In the genomic region with DNA sequence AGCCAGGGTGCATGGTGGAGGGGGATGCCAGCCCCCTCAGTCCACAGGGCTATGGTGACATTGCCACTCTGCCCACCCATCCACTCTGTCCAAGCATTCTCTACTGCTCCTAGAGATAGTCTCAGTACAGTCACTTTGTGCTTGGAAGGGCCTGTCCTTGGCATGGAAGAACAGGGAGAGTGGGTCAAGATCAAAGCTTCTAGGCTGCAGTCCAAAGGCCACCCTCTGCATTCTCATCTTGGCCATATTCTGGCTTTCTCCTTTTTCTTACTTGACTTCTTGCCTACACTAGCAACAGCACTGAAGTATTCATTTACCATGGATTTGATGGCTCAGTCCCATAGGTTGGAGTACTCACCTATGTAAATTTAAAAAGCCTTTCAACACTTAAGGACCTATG, we compare ENCODE assay signal across 25 mouse cellular contexts. TPM values are rescaled to one million over a fixed set of nuclear protein-coding genes. Genes with fewer than 3 reads are reported as not detected.
DNase-seq lines count a peak whose midpoint lies in the region; ATAC-seq and TF ChIP-seq lines count a peak whose summit lies in the region.
"Had no signal": no experiment of that assay in that cellular context is flagged by ENCODE, and none has a peak within 500 bp of the region (broad histone marks: within the 10 kb centered on the region; RNA-seq: fewer than 3 reads in every experiment).

No protein-coding gene starts in this region.

- TF ChIP-seq RAD21 in CH12.LX (IDR thresholded peaks at IDR 0.05; ENCODE audit: low read depth, low read length): no peak

- peaks cover 14% of the 10 kb centered on the region for H3K4me1 ChIP-seq in kidney, adult 2 months (ENCODE audit: control insufficient read depth, insufficient read depth, low read length)
- H3K4me1 ChIP-seq in CH12.LX (ENCODE audit: control insufficient read depth in 1 of 2, insufficient read depth in 2 of 2): peaks cover 0 to 14% of the 10 kb centered on the region in 2 experiments; a peak in 2 of 4 replicates
- no peaks in the 10 kb centered on the region; the same call in 1 of the 2 replicates for H3K4me1 ChIP-seq in intestine, postnatal 0 days (replicated peaks; ENCODE audit: control insufficient read depth, insufficient read depth, low read length)
- H3K4me1 ChIP-seq: embryonic facial prominence, embryonic 13.5 days; forebrain, embryonic 10.5 days; forebrain, embryonic 15.5 days; limb, embryonic 10.5 days; limb, embryonic 15.5 days; midbrain, embryonic 13.5 days; neural tube, embryonic 13.5 days had no signal

- no peak for TF ChIP-seq EP300 in CH12.LX (IDR thresholded peaks at IDR 0.05; ENCODE audit: low read length)

- H3K9me3 ChIP-seq in CH12.LX (replicated peaks; ENCODE audit: low read length): no peaks in the 10 kb centered on the region
- no peaks in the 10 kb centered on the region for H3K9me3 ChIP-seq in intestine, postnatal 0 days (ENCODE audit: control insufficient read depth)
- H3K9me3 ChIP-seq: embryonic facial prominence, embryonic 13.5 days; forebrain, embryonic 10.5 days; forebrain, embryonic 15.5 days; heart, embryonic 12.5 days; limb, embryonic 10.5 days; limb, embryonic 15.5 days; midbrain, embryonic 13.5 days; neural tube, embryonic 13.5 days had no signal

- TF ChIP-seq CTCF in kidney, adult 2 months (conservative IDR thresholded peaks at IDR 0.05; ENCODE audit: insufficient read depth, insufficient read length, low read depth, low read length): no peak
- TF ChIP-seq CTCF in CH12.LX (conservative IDR thresholded peaks at IDR 0.05 in 1 of 2, IDR thresholded peaks at IDR 0.05 in 1 of 2; ENCODE audit: low read depth in 2 of 2, low read length in 2 of 2): no peak
- no peak for TF ChIP-seq CTCF in intestine, postnatal 0 days (IDR thresholded peaks at IDR 0.05; ENCODE audit: low read depth)

- in situ Hi-C loops in CH12.LX (cut with MboI; ENCODE audit: low pct_ligation_motif_present, low pct_unique_long_range_greater_than_20kb, low sequenced_read_pairs): no loop called here

- ATAC-seq in intestine, postnatal 0 days: peak; percentile 34; the same call in 1 of the 2 replicates
- no peak for ATAC-seq in granulocyte monocyte progenitor cell, adult 5-6 weeks (replicated peaks; ENCODE audit: poor library complexity, severe bottlenecking)
- ATAC-seq: CD4-positive, CD25-positive, alpha-beta regulatory T cell, adult 4 months; midbrain, embryonic 13.5 days had no signal

- TF ChIP-seq POLR2A in kidney, adult 2 months (IDR thresholded peaks at IDR 0.05; ENCODE audit: low read depth, low read length): no peak
- no peak for TF ChIP-seq POLR2A in CH12.LX (IDR thresholded peaks at IDR 0.05; ENCODE audit: low read depth, low read length)

- H3K4me3 ChIP-seq in kidney, adult 2 months (ENCODE audit: insufficient read depth, low read depth, low read length): no peak overlapping the region
- no peak overlapping the region for H3K4me3 ChIP-seq in CH12.LX (replicated peaks in 1 of 3; ENCODE audit: low read depth in 2 of 3, low read length in 2 of 3, poor library complexity in 1 of 3)
- no peak overlapping the region for H3K4me3 ChIP-seq in intestine, postnatal 0 days (ENCODE audit: low read depth, low read length)
- H3K4me3 ChIP-seq: embryonic facial prominence, embryonic 13.5 days; forebrain, embryonic 10.5 days; forebrain, embryonic 15.5 days; gastrocnemius, adult 2 months; heart, adult 2 months; heart, embryonic 12.5 days; limb, embryonic 10.5 days; limb, embryonic 15.5 days; midbrain, embryonic 13.5 days; neural tube, embryonic 13.5 days had no signal

- H3K27ac ChIP-seq in kidney, adult 2 months (ENCODE audit: insufficient read depth, low read depth, low read length): peak overlapping the region; percentile 72
- no peak overlapping the region for H3K27ac ChIP-seq in CH12.LX (ENCODE audit: insufficient read depth, low read depth)
- peak overlapping the region; percentile 28; the same call in 1 of the 2 replicates for H3K27ac ChIP-seq in intestine, postnatal 0 days (ENCODE audit: low read depth, low read length)
- H3K27ac ChIP-seq: embryonic facial prominence, embryonic 13.5 days; forebrain, embryonic 10.5 days; forebrain, embryonic 15.5 days; gastrocnemius, adult 2 months; heart, adult 2 months; hindbrain, embryonic 14.5 days; limb, embryonic 10.5 days; limb, embryonic 15.5 days; liver, embryonic 14.5 days; macrophage; midbrain, embryonic 13.5 days; neural tube, embryonic 13.5 days had no signal

- H3K79me2 ChIP-seq in CH12.LX (replicated peaks; ENCODE audit: control insufficient read depth, extremely low read depth, insufficient read depth, poor library complexity, severe bottlenecking): no peaks in the 10 kb centered on the region

- dilution Hi-C loops in CH12.LX (cut with MboI; ENCODE audit: extremely low pct_ligation_motif_present, extremely low pct_unique_long_range_greater_than_20kb, low sequenced_read_pairs): no loop called here

- DNase-seq in kidney, adult 2 months: peak; percentile 65
- no peak for DNase-seq in kidney, postnatal 10 days
- DNase-seq in CH12.LX (ENCODE audit: extremely low read depth): no peak
- peak; percentile 27 for DNase-seq in adrenal gland, postnatal 10 days
- no peak for DNase-seq in right cerebral cortex, adult 18-20 months
- DNase-seq: gastrocnemius, adult 2 months; gastrocnemius, postnatal 36 days; heart, adult 2 months; lung, adult 2 months had no signal

- no peaks in the 10 kb centered on the region for H3K27me3 ChIP-seq in kidney, adult 2 months (replicated peaks; ENCODE audit: control insufficient read depth, insufficient read depth, low read length)
- H3K27me3 ChIP-seq in CH12.LX (replicated peaks): no peaks in the 10 kb centered on the region
- no peaks in the 10 kb centered on the region for H3K27me3 ChIP-seq in intestine, postnatal 0 days (replicated peaks; ENCODE audit: control insufficient read depth, insufficient read depth, low read length)
- H3K27me3 ChIP-seq: embryonic facial prominence, embryonic 13.5 days; forebrain, embryonic 15.5 days; limb, embryonic 15.5 days; midbrain, embryonic 13.5 days; neural tube, embryonic 13.5 days had no signal

- H3K4me2 ChIP-seq in CH12.LX (ENCODE audit: insufficient read depth, low read depth, poor library complexity, severe bottlenecking): peak overlapping the region; percentile 50; the same call in 1 of the 2 replicates
- H3K4me2 ChIP-seq in intestine, postnatal 0 days (replicated peaks; ENCODE audit: low read depth): no peak overlapping the region
- H3K4me2 ChIP-seq: embryonic facial prominence, embryonic 13.5 days; forebrain, embryonic 15.5 days; heart, embryonic 12.5 days; hindbrain, embryonic 14.5 days; limb, embryonic 15.5 days; midbrain, embryonic 13.5 days; neural tube, embryonic 13.5 days had no signal

- H3K9ac ChIP-seq in CH12.LX (ENCODE audit: insufficient read depth, low read depth): no peak overlapping the region
- H3K9ac ChIP-seq in intestine, postnatal 0 days (ENCODE audit: low read depth, low read length): no peak overlapping the region
- H3K9ac ChIP-seq: embryonic facial prominence, embryonic 13.5 days; forebrain, embryonic 15.5 days; heart, embryonic 12.5 days; hindbrain, embryonic 14.5 days; limb, embryonic 15.5 days; liver, embryonic 14.5 days; midbrain, embryonic 13.5 days; neural tube, embryonic 13.5 days had no signal

- no peaks in the 10 kb centered on the region for H3K36me3 ChIP-seq in kidney, adult 2 months (ENCODE audit: control insufficient read depth, insufficient read depth, low read length)
- H3K36me3 ChIP-seq in CH12.LX (replicated peaks in 1 of 2; ENCODE audit: control insufficient read depth in 1 of 2, insufficient read depth in 1 of 2, low read length in 1 of 2): no peaks in the 10 kb centered on the region
- H3K36me3 ChIP-seq in intestine, postnatal 0 days (ENCODE audit: control insufficient read depth, insufficient read depth): 0 out of 2 replicates have a peak, but pooled peaks cover 4% of the 10 kb centered on the region
- H3K36me3 ChIP-seq: embryonic facial prominence, embryonic 13.5 days; forebrain, embryonic 10.5 days; forebrain, embryonic 15.5 days; heart, embryonic 12.5 days; limb, embryonic 10.5 days; limb, embryonic 15.5 days; midbrain, embryonic 13.5 days; neural tube, embryonic 13.5 days had no signal

TF ChIP-seq in CH12.LX, 34 proteins besides CTCF, POLR2A, EP300 and RAD21 (continues in another document):
- no peak for TF ChIP-seq JUND (conservative IDR thresholded peaks at IDR 0.05; ENCODE audit: low read depth, low read length)
- TF ChIP-seq KAT2A (IDR thresholded peaks at IDR 0.05; ENCODE audit: insufficient replicate concordance, low read length): no peak
- no peak for TF ChIP-seq MAFK (IDR thresholded peaks at IDR 0.05; ENCODE audit: insufficient replicate concordance, low read length)
- TF ChIP-seq MAX (IDR thresholded peaks at IDR 0.05; ENCODE audit: low read length): no peak
- no peak for TF ChIP-seq ZKSCAN1 (IDR thresholded peaks at IDR 0.05; ENCODE audit: borderline replicate concordance, low read depth, low read length)

RNA-seq across cellular contexts. Expression of gene Slc6a20b, which starts 5.9 kb away (rescaled TPM):
- polyA plus RNA-seq in kidney, adult 2 months (2012; rRNA removed): 341 and 382 TPM in 2 replicates
- total RNA-seq in CH12.LX (2012; rRNA removed) (0.42 and 0.55 TPM in 2 replicates), CH12.LX (2014; rRNA removed) (not detected in 2 replicates)
- not detected in 2 replicates for polyA plus RNA-seq in CH12.LX (2012; ENCODE audit: insufficient read length, low read depth)
- total RNA-seq in adrenal gland, postnatal 10 days (2021): under 1 TPM; 0.06 to 0.39 TPM
- polyA plus RNA-seq in intestine, postnatal 0 days (2015; fragmentation: Nextera tagmentation; extraction: Ambion mirVana): 0.17 and 0.34 TPM in 2 replicates
- total RNA-seq in granulocyte monocyte progenitor cell, adult 5-6 weeks (2014; fragmentation: Nextera tagmentation): not detected in 2 replicates
- 0.21 and 0.26 TPM in 2 replicates for total RNA-seq in granulocyte monocyte progenitor cell, adult 5-6 weeks (2017)
- total RNA-seq: gastrocnemius, adult 2 months; gastrocnemius, postnatal 36 days; heart, adult 2 months; heart, postnatal 4 days had no signal

RNA-seq across cellular contexts. Expression of gene Ccr9, which starts 40.0 kb away (rescaled TPM):
- polyA plus RNA-seq in kidney, adult 2 months (2012; rRNA removed): 0.24 and 0.91 TPM in 2 replicates
- total RNA-seq in CH12.LX (2012; rRNA removed): 0.04 TPM in 2 replicates
- not detected in 2 replicates for total RNA-seq in CH12.LX (2014; rRNA removed)
- polyA plus RNA-seq in CH12.LX (2012; ENCODE audit: insufficient read length, low read depth): 0.09 and 0.10 TPM in 2 replicates
- under 1 TPM; 0.33 to 0.57 TPM for total RNA-seq in adrenal gland, postnatal 10 days (2021)
- 0.50 and 0.61 TPM in 2 replicates for polyA plus RNA-seq in intestine, postnatal 0 days (2015; fragmentation: Nextera tagmentation; extraction: Ambion mirVana)
- not detected in 2 replicates for total RNA-seq in granulocyte monocyte progenitor cell, adult 5-6 weeks (2014; fragmentation: Nextera tagmentation)
- 0.13 TPM in 1 of 2 replicates, not detected in the other for total RNA-seq in granulocyte monocyte progenitor cell, adult 5-6 weeks (2017)
- total RNA-seq: gastrocnemius, adult 2 months had no signal

RNA-seq across cellular contexts. Expression of gene Slc6a20a, which starts 40.5 kb away (rescaled TPM):
- polyA plus RNA-seq in kidney, adult 2 months (2012; rRNA removed): 26.8 and 40.4 TPM in 2 replicates
- total RNA-seq in CH12.LX (2012; rRNA removed) (not detected in 2 replicates), CH12.LX (2014; rRNA removed) (not detected in 2 replicates)
- polyA plus RNA-seq in CH12.LX (2012; ENCODE audit: insufficient read length, low read depth): not detected in 2 replicates
- total RNA-seq in adrenal gland, postnatal 10 days (2021): under 1 TPM; 0.39 to 0.51 TPM
- 20.3 and 23.3 TPM in 2 replicates for polyA plus RNA-seq in intestine, postnatal 0 days (2015; fragmentation: Nextera tagmentation; extraction: Ambion mirVana)
- total RNA-seq in granulocyte monocyte progenitor cell, adult 5-6 weeks (2014; fragmentation: Nextera tagmentation): not detected in 2 replicates
- not detected in 2 replicates for total RNA-seq in granulocyte monocyte progenitor cell, adult 5-6 weeks (2017)
- total RNA-seq: gastrocnemius, adult 2 months; gastrocnemius, postnatal 36 days; heart, adult 2 months; heart, postnatal 4 days had no signal
- polyA plus RNA-seq: CD4-positive, CD25-positive, alpha-beta regulatory T cell, adult 4 months; heart, embryonic 12.5 days; heart, postnatal 0 days had no signal

Comparison
In these comparisons a context has a peak if more than half of its experiments do, and no peak if none do; other contexts are left out.
1. DNase-seq: peak in kidney, adult 2 months (single experiment) and adrenal gland, postnatal 10 days (single experiment); none in kidney, postnatal 10 days (single experiment), CH12.LX (single experiment) and right cerebral cortex, adult 18-20 months (single experiment).